Mouse (Mus musculus) kidney, adult 2 months (tissue): ENCODE results near the gene Sash1. TPM values are rescaled to one million over a fixed set of nuclear protein-coding genes. Genes with fewer than 3 reads are reported as not detected.

ENCODE experiments used
- DNase-seq: peaks from one replicate; pipeline ENCODE4 v3.0.0; 2021
- H3K27ac ChIP-seq: fragments of 200-500 bp; 2 replicates; pipeline ENCODE4 v1.5.1; 2012; ENCODE audit warnings: low read depth, low read length, control low read depth, inconsistent platforms; ENCODE audit not compliant: insufficient read depth
- H3K27me3 ChIP-seq: fragments of 200-500 bp; replicated peaks from 2 replicates; pipeline ENCODE4 v1.6.1; 2012; ENCODE audit warnings: mild to moderate bottlenecking, moderate library complexity, low read length, inconsistent platforms; ENCODE audit not compliant: control insufficient read depth, insufficient read depth
- H3K36me3 ChIP-seq: fragments of 200-500 bp; 2 replicates; pipeline ENCODE4 v1.6.1; 2012; ENCODE audit warnings: mild to moderate bottlenecking, moderate library complexity, low read length, inconsistent platforms; ENCODE audit not compliant: control insufficient read depth, insufficient read depth
- H3K4me1 ChIP-seq: fragments of 200-500 bp; 2 replicates; pipeline ENCODE4 v1.6.1; 2011; ENCODE audit warnings: low read length; ENCODE audit not compliant: control insufficient read depth, insufficient read depth
- H3K4me3 ChIP-seq: fragments of 200-500 bp; 2 replicates; pipeline ENCODE4 v1.5.1; 2011; ENCODE audit warnings: mild to moderate bottlenecking, low read depth, low read length, control low read depth; ENCODE audit not compliant: insufficient read depth
- CTCF ChIP-seq: fragments of 200-500 bp; conservative IDR thresholded peaks from 2 replicates; pipeline ENCODE4 v1.5.1; 2011; ENCODE audit warnings: low read depth, mild to moderate bottlenecking, control low read depth, low read length, moderate library complexity, mixed read lengths; ENCODE audit not compliant: insufficient read depth, insufficient read length
- POLR2A ChIP-seq: fragments of 200-500 bp; IDR thresholded peaks from one replicate; pipeline ENCODE4 v1.6.1; 2011; ENCODE audit warnings: low read depth, low read length, control low read depth
- WGBS: fragments of 180-500 bp; shearing (Covaris S2); methylation state at CpG from one replicate; pipeline ENCODE4 v1.1.7; 2018; 5-methylcytosine and 5-hydroxymethylcytosine counted together
- polyA plus RNA-seq: library from polyadenylated mRNA; depleted of rRNA; stranded (reverse); fragments of >200 nt; gene quantifications from 2 replicates; pipeline ENCODE4 v1.2.3, GENCODE M21; 2012

Gene Sash1
- polyA plus RNA-seq, 1 experiment, result 13.5 TPM

DNA sequence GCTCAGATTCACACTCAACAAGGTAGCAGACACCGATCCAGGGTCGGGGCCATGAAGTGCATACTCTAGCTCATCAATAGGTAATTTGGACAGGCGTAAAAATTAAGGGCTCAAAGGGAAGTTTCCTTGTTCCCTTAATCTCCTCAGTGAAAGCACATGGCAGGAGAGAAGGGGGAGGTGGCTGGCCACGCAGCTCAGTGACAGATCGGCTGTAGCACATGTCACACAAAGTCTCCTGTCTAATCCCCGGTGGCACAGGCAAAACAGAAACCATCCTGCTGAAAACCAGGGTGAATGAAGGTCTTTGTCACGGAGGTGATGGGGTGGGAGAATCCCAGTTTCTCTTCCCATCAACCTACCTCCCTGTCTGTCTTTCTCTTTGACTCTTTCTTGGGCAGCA is 75.4 kb downstream of the Sash1 start:
- no peak for TF ChIP-seq CTCF
- TF ChIP-seq POLR2A, result no peak
- Histone ChIP-seq H3K36me3 (no peaks in the 10 kb centered on the region; the same call in 1 of the 2 replicates), H3K4me1 (peaks cover 41% of the 10 kb centered on the region), H3K27ac (peak overlapping the region; percentile 89), H3K27me3 (no peaks in the 10 kb centered on the region), H3K4me3 (no peak overlapping the region)
- no peak for DNase-seq
- WGBS, result 69% methylated on average over 7 of the region's 7 CpGs

DNA sequence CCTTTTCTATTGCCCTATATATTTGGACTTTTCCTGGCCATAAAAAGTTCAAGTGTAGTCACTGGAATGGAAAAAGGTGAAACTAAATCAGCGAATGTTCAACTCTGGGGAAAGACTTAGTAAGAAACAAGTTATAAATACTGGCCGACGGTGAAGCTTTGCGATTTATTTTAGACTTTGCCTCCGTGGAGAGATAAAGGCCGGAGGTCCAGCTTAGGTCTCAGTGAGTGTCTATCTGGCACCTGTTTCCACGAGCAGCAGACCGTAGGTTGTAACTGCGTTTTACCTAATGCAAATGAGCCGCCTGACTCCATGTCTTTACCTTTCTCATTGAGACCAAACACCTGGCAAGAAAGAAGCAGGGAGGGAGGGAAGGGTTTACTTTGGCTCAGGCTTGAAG is 77.5 kb downstream of the Sash1 start:
- H3K36me3 ChIP-seq, result no peaks in the 10 kb centered on the region; the same call in 1 of the 2 replicates
- H3K4me1 ChIP-seq, result peaks cover 53% of the 10 kb centered on the region
- 44% methylated on average over 10 of the region's 10 CpGs for WGBS
- no peaks in the 10 kb centered on the region for H3K27me3 ChIP-seq
- H3K27ac ChIP-seq, result peak overlapping the region; percentile 29
- no peak overlapping the region for H3K4me3 ChIP-seq
- no peak for TF ChIP-seq CTCF
- no peak for TF ChIP-seq POLR2A
- peak; percentile 49 for DNase-seq

DNA sequence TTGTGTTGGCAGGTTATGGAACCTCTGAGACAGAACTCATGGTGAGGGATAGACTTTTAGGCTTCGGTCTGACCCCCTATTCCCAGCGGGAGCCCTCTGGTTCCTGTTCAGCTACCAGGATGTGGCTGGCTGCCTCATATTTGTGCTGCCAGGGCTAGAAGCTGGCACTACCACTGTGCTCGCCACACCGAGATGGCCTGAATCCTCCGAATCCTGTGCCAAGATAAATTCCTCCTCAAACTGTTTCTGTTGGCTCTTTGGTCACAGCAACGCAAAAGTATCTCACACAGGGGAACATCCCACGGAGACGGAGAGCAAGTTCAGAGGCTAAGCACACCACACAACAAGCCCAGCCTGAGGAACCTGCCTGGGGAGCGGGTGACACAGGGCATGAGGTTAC is 78.3 kb downstream of the Sash1 start:
- H3K36me3 ChIP-seq, result no peaks in the 10 kb centered on the region; the same call in 1 of the 2 replicates
- H3K4me1 ChIP-seq, result peaks cover 50% of the 10 kb centered on the region
- 48% methylated on average over 9 of the region's 9 CpGs for WGBS
- peak; percentile 69 for DNase-seq
- TF ChIP-seq POLR2A, result no peak
- no peak for TF ChIP-seq CTCF
- H3K27ac ChIP-seq, result peak overlapping the region; percentile 29
- no peak overlapping the region for H3K4me3 ChIP-seq
- no peaks in the 10 kb centered on the region for H3K27me3 ChIP-seq

DNA sequence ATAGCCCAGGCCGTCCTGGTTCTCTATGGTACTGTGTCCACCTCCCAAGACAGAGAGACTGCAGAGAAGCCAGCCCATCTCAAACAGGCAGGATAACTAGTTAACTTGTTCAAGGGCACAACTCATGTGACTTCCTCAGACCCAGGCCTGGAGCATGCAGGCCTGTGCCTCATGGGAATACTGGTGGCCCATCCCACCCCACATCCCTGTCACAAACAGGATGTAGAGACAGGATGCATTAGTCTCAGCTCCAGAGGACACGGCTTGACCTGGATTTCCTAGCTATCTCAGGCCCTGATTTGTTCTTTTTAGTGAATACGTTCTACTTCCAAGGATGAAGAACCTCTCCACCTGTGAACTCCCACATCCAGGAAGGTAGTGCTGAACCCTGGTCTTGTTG is 80.5 kb downstream of the Sash1 start:
- WGBS, result 57% methylated on average over 3 of the region's 3 CpGs
- TF ChIP-seq CTCF, result no peak
- no peak for TF ChIP-seq POLR2A
- peak; percentile 90 for DNase-seq
- H3K36me3 ChIP-seq, result no peaks in the 10 kb centered on the region
- peak overlapping the region; percentile 67 for H3K27ac ChIP-seq
- H3K4me3 ChIP-seq, result no peak overlapping the region
- no peaks in the 10 kb centered on the region for H3K27me3 ChIP-seq
- peaks cover 42% of the 10 kb centered on the region for H3K4me1 ChIP-seq

DNA sequence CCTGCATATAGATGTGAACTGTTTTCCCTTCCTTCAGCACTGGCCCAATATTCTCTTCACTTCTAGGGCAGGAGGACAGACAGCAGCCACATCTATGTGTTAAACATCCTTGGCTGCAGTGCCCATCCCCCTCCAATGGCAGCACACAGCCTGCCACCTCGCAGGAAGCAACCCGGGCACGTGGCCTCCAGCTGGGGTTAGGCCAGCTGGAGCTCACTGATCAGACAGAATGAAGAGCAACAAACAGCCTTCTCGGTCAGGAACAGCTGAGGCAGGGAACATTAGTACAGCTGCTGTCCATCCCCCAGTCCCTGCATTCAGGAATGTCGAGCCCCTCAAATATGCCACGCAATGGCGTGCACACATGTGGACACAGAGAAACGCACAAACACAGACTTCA is 81.6 kb downstream of the Sash1 start:
- peak overlapping the region; percentile 44 for H3K27ac ChIP-seq
- DNase-seq, result peak; percentile 78
- no peak overlapping the region for H3K4me3 ChIP-seq
- H3K4me1 ChIP-seq, result peaks cover 40% of the 10 kb centered on the region
- H3K27me3 ChIP-seq, result no peaks in the 10 kb centered on the region
- WGBS, result 32% methylated on average over 8 of the region's 8 CpGs
- TF ChIP-seq CTCF (no peak), POLR2A (no peak)
- no peaks in the 10 kb centered on the region for H3K36me3 ChIP-seq

DNA sequence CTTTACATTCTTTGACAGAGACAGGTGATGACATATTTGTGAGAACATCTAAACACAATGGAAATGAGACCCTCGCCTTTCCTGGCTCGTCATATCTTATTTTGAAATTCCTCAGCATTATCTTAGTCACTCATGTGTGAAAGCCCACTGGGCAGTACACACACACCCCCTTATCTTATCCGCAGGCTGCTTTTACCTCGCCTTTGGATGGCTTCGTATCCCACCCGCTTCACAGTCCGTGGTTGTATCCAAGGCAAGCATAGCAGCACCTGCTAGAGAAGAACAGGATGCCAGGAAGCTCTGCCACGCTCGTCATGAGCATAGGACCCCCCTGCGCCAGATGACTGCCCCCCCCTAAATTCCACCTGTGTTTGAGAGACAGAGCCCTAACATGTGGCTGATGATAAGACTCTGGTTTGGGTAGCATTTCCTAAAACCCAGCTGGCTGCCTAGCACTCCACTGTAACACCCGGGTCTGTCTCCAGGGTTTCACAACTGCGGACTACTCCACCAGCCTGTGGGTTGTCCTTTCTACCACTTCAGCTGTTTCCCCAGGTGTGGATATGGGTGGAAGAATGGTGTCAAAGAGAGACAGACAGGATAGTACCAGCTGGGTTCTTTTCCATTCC is 84.0 kb downstream of the Sash1 start:
- H3K27ac ChIP-seq, result no peak overlapping the region
- 88% methylated on average over 12 of the region's 12 CpGs for WGBS

DNA sequence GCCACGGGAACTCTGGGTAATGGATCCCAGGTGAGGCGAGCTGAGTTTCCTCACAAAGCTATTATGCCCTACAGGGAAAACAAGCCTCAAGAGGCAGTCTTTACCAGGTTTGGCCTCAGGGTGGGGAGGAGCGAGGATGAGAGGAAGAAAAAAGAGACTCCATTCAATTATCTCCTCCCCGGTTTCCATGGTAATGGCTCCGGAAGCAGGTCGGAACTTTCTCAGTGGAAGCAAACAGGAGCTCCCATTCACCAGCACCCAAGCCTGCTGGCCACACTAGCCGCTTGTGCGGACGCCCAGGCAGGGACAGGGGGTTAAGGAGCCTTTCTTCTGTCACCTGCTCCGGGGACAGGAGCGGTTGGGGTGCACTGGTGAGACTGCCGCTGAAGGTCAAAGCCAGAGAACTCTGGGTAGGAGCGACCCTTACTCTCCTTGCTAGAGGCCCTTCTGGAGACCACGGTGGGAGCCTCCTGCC is 84.7 kb downstream of the Sash1 start:
- no peaks in the 10 kb centered on the region for H3K27me3 ChIP-seq
- H3K36me3 ChIP-seq, result no peaks in the 10 kb centered on the region
- DNase-seq, result no peak
- peaks cover 26% of the 10 kb centered on the region for H3K4me1 ChIP-seq
- no peak overlapping the region for H3K27ac ChIP-seq
- no peak for TF ChIP-seq CTCF
- TF ChIP-seq POLR2A, result no peak
- 64% methylated on average over 14 of the region's 14 CpGs for WGBS
- no peak overlapping the region for H3K4me3 ChIP-seq

More for the DNA sequence above, 84.0 kb downstream of the Sash1 start:
- TF ChIP-seq CTCF, result no peak
- Histone ChIP-seq H3K36me3 (no peaks in the 10 kb centered on the region), H3K4me1 (peaks cover 31% of the 10 kb centered on the region), H3K27me3 (no peaks in the 10 kb centered on the region), H3K4me3 (no peak overlapping the region)
- no peak for DNase-seq
